Mouse (Mus musculus): ENCODE results near the gene Gigyf2. TPM values are rescaled to one million over a fixed set of nuclear protein-coding genes. Genes with fewer than 3 reads are reported as not detected.

Gigyf2 gene
- 59.9 TPM in 2 replicates for polyA plus RNA-seq (2012; rRNA removed)

DNA sequence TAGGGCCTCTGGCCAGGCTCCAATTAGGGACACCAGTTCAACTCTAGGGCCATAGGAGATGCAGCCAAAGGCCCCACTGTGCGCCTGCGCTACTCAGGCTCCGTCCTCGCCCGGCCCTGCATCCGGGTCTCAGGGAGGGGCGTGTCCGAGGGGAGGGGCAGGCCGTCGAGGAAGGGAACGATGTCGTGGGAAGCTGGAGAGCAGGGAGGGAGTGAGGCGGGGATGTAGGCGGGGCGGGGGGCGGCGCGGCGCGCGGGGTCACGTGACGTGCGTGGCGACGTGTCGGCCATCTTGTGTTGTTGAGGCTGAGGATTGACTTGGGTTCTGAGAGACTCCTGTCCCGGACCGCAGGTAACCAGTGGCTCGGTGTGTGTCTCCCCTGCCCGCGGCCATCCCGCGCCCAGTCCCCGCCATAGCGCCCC lies at the start of gene Gigyf2:
Gigyf2 (plus strand) TSS at position 257 of the 422 bp plus-strand sequence.

DNA sequence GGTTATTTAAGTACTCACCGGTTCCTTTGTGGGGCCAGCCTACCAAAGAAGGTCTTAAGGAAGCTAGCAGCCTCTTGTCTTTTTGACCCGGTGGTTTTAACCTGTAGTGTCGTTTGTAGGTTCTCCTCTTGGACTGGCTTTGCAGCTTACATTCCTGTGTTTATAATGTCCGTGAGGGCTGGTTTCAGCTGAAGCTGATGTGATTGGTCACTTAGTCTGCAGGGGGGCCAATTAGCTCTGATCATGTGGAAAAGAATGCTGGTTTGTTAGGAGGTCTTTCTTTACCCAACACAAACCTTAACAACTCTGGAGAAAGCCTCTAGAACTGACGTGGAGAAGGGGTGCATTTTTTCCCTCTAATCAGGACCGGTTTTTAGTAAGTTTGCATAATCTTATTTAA lies 67.8 kb downstream of the Gigyf2 start, which contains the start of gene Kcnj13:
Kcnj13 (minus strand) TSS at position 136 of the 400 bp plus-strand sequence.

DNA sequence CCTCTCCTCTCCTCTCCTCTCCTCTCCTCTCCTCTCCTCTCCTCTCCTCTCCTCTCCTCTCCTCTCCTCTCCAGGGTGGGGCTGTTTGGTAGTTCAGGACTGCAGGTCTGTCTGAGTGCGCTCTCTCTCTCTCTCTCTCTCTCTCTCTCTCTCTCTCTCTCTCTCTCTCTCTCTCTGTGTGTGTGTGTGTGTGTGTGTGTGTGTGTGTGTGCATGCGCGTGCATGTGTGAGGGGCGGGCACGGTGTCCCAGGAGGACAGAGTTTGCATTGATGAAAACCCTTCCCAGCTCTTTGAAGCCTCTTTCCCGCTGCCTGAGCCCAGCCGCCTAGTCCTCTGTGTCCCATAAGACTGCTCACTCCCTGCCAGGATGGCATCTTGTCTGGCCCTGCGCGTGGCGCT lies 143.2 kb downstream of the Gigyf2 start, which contains the start of gene Snorc:
Snorc (plus strand) TSS at position 301 of the 400 bp plus-strand sequence.

Other genes starting within 250 kb of the Gigyf2 start
- not detected in 2 replicates for gene Alppl2, start 237.1 kb upstream of the Gigyf2 start, polyA plus RNA-seq (2012; rRNA removed)
- gene Alpi, start 225.4 kb upstream of the Gigyf2 start, polyA plus RNA-seq (2012; rRNA removed), result 0.03 TPM in 1 of 2 replicates, not detected in the other
- gene Akp3, start 202.0 kb upstream of the Gigyf2 start, polyA plus RNA-seq (2012; rRNA removed), result not detected in 2 replicates
- gene Ecel1, start 170.5 kb upstream of the Gigyf2 start, polyA plus RNA-seq (2012; rRNA removed), result 30.5 and 32.3 TPM in 2 replicates
- 1.2 and 1.9 TPM in 2 replicates for gene Prss56, start 143.7 kb upstream of the Gigyf2 start, polyA plus RNA-seq (2012; rRNA removed)
- 0.66 TPM in 1 of 2 replicates, not detected in the other for gene Chrnd, start 136.4 kb upstream of the Gigyf2 start, polyA plus RNA-seq (2012; rRNA removed)
- gene Chrng, start 122.3 kb upstream of the Gigyf2 start, polyA plus RNA-seq (2012; rRNA removed), result 0.03 and 2.0 TPM in 2 replicates
- 61.3 and 66.4 TPM in 2 replicates for gene Eif4e2, start 113.1 kb upstream of the Gigyf2 start, polyA plus RNA-seq (2012; rRNA removed)
- 1.1 and 2.2 TPM in 2 replicates for gene Efhd1, start 62.6 kb upstream of the Gigyf2 start, polyA plus RNA-seq (2012; rRNA removed)
- 2.6 and 3.7 TPM in 2 replicates for gene Kcnj13, start 67.7 kb downstream of the Gigyf2 start, polyA plus RNA-seq (2012; rRNA removed)
- 1.0 and 1.2 TPM in 2 replicates for gene Snorc, start 143.3 kb downstream of the Gigyf2 start, polyA plus RNA-seq (2012; rRNA removed)
- 0.76 and 1.0 TPM in 2 replicates for gene Neu2, start 182.9 kb downstream of the Gigyf2 start, polyA plus RNA-seq (2012; rRNA removed)
- 33.7 and 46.3 TPM in 2 replicates for gene Ngef, start 246.9 kb downstream of the Gigyf2 start, polyA plus RNA-seq (2012; rRNA removed)